Mouse (Mus musculus) embryo, embryonic 11.5 days (tissue): ENCODE results near the gene Dohh.

Source experiments
- DNase-seq: peaks from one replicate; pipeline ENCODE4 v3.0.0-alpha.2; 2012; ENCODE audit warnings: low read depth, low spot score

Dohh gene

DNA sequence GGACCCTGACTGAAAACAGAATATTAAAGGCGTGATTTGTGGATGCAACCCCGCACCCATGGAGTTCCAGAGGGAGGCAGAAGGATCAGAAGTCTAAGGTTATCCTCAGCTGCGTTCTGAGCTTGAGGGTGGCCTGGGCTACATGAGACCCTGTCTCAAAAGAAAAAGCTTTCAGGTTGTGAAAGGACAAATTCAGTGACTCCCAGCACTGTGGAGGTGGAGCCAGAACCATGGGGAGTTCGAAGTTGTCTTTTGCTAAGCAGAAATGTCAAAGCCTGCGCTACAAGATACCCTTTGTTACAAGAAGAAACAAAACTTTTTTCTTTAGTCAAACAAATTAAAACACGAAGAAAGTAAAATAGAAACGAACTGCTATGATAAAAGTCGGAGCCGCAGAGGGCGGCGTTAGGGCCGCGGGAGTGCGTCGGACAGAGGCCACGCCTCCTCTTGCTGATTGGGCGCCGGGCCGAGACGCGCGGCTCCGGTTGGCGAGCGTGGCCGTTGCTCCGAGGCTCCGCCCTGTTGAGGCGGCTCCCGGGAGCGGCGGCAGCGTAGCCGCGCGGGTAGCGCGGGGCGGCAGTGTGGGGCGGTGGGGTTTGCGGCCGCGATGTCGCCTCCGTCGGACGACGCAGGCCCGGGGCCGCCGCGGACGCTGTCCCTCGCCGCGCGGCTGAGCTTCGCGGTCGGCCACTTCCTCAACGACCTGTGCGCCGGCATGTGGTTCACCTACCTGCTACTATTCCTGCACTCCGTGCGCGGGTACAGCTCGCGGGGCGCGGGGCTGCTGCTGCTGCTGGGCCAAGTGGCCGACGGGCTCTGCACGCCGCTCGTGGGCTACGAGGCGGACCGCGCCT lies 27.0 kb upstream of the Dohh start, which contains the start of gene Mfsd12:
Gene Mfsd12, plus strand, starts transcription at position 501 of the 854 bp plus-strand sequence.
- DNase-seq = peak; percentile 80

DNA sequence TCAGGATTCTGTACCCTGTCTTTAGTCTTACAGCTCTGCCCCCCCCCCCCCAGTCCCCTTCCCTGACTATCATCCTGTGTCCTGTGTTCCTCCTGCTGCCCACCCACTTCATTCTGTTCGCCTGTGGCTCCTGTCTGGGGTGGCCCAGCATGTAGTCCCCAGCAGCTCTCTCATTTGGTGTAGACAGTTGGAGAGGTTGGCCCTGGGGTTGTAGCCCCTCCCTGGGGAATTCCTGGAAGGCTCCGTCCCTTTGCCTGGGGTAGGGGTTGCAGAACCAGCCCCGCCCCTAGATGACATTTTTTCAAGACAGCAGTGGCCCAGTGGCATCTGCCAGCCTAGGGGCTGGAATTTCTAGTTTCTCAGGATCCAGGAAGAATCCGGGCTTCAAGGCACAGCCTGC lies 26.0 kb upstream of the Dohh start:
- DNase-seq = no peak

DNA sequence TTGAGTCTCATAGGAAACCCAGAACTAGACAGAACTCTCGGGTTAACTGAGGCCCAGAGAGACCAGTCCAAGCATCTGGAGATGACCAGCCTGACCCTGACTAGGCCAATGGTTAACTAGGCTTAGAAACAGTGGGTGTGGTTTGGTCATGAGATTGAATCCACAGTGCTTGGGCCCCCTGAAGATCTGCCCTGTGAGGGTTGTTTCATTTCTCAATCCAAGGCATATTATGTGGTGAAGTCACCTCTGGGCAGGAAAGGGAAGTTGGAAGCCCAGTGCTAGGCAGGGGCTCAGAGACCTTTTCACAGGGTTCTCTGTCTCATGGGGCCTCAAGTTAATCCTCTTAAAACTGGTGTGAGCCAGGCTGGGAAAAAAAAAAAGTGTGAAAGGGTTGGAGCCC lies 25.4 kb upstream of the Dohh start:
- DNase-seq = no peak

DNA sequence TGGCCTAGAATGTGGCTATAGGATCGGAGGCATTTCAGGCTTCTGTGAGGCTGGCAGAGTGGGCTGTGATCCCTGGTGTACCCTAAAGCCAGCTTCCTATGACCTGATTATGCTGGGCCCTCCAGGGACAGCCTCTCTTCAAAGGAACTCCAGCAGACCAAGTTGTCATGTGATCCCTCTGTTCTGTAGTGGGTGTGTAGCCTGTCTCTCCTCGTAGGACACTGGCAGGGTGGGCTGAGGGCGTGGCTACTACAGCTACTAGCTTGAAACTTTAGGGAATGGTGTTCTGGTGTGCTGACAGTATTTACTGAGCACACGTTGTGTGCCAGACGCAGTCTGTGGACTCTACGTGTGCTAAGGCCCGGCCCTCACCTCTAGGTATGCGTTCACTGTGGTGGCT lies 23.5 kb upstream of the Dohh start:
- DNase-seq = no peak

DNA sequence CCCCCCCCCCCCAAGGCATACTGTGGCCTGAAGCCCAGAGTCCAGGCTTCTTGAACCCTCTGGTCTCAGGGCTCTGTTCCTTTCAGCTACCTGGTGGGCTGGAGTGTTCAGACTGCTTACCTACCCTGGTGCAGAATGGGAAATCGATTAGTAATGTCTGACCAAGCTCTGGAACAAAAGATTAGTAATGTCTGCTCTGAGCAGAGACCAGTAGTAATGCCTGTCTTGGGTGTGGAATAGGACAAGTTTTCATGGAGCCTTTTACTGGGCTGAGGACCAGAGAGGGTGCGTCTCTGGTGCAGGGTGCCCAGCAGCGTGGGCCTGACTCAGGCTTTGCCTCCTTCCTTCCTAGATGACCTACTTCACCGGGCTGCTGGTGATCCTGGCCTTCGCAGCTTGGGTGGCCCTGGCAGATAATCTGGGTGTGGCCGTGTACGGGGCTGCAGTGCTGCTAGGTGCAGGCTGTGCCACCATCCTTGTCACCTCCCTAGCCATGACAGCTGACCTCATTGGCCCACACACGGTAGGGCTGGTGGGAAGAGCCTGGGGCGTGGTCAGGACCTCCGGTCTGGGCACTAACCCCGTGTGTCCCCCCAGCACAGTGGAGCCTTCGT lies 21.8 kb upstream of the Dohh start:
- no peak for DNase-seq

DNA sequence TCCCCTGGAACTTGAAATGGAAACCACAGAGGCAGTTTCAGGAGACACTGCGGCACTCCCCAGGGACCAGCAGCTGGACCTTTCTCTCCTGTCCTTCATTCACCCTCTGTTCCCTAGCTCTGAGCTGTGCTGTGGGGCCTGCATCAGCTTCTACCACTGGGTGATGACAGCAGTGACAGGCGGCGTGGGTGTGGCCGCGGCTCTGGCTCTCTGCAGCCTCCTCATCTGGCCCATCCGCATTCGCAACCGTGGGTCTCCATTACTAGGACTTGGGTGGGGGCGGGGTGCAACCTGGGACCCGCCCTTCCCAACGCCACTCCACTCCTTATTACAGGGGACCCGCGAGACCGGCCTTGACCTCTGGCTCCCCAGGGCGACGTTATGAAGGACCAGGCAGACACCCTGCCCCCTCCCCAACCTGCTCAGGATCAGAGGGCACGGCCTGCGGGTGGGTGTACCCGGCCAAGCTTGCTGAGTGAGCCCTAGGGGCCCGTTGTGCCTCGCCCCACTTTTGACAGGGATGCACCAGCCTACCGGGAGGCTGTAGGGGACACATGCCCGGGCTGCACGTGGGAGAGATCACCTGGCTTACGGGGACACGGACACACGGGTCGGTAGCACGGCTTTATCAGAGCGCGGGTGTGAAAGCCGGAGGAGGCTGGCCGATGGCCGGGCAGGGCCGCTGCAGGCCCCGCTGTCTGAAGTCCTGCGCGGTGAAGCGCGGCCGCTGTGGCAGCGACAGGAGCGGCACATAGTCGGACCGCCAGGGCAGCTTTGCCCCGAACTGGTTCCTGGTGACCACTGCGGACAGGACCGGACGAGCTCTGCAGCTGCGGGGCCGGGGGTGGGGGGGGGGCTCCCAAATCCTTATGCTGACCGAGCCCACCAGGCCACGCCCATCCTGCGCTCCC lies 20.5 kb upstream of the Dohh start:
- DNase-seq = no peak

DNA sequence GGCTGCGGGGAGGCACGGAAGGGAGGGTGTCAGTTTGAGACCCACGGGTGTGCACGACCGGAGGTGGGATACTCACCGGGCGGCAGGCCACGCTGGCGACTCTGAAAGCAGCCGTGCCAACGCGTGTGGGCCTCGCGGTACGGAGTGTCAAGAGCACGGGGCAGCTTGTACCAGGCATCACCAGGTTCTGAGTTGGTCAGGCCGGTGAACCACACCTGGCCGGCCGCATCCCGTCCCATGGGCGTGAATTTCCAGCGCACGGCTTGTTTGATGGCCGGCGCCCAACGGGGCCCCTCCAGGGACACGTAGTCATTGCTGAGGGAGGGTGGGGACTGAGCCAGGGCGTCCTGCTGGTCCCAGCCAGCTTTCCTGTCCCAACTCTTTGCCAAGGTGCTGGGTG lies 19.6 kb upstream of the Dohh start:
- DNase-seq = no peak

DNA sequence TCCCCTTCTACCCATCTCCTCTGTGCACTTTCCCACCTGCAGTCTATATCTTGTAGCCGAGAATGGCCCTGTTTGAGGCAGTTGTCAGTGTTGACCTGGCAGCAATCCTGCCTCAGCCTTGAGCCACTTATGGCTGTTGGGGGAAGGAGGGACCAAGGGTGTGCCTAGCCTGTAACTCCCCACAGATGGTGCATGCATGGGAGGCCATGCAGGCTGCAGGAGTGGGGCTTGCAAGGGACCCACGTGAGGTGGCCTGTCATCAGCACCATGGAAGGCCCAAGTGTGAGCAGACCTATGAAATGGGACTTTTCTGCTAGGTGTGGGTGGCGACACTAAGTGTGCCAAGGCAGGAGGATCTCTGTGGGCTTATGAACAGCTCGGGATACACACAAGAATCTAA lies 19.2 kb upstream of the Dohh start:
- DNase-seq = no peak

DNA sequence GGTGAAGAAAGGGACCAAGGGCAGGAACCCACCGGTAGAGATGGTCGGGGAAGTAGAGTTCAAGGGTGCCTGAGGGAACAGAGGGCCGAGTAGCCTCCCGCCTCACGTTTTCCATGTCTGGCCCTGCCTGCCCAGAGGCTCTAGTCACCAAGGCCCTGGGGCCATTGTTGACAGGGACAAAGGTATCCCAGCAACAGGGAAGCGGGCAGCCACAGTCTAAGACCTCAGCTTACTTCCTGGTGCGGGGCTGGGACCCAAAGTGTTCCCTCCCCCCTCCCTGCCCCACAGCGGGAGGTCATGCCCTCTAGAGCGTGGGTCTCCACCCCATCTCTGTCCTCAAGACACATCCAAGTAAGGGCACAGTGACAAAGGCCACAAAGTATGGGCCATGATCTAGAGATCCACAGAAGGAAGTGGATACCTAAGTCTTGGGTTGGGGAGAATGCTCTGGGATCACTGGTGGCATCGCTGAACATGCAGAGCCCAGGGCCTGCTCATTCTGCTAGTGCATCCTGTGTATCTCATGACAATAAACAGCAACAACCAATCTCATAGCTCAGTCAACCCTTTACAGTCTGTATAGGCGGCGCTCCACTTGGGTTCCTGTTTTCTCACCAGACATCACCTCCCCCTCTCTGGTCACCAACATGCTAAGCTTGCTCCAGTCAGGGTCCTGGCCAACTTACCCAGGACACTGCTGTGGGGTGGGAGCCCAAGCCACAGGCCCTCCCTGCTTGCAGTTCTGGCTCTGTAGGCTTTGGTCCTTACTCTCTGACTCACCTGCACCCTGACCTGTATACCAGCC lies 18.4 kb upstream of the Dohh start, which contains the start of gene 4930404N11Rik:
Gene 4930404N11Rik, minus strand, starts transcription at position 145 of the 805 bp plus-strand sequence.
- DNase-seq = no peak

DNA sequence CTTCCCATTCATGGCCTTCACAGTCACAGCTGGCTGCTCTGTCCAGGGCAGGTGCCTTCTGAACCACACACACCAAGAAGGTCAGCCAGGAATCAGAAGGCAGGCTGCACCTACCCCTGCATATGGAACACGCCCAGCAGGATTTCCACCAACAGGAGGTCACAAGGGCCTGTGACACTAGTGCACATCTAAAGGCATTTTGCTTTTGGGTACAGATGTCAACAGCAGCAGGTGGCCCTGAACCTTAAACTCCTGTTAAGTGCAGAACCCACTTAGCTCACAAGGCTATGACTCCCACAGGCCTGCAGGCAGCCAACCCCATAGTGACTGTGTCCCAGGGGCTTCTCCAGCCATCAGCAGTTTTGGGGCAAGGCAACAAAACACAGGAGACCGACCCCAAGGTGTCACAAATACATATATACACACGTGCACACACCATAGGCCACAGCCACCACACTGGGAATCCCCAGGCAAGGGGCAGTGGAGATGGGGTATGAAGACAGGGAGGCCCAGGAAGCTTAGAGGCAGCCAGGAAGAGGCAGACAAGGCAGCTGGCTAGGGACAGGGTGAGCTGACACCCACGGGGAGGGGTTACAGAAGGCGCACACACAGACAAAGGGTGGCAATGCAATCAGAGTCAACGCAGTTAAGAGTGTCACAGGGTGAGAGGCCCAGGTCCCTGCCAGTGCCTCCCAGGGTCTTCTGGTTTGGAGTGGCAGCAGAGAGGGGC lies 17.6 kb upstream of the Dohh start:
- DNase-seq = no peak

DNA sequence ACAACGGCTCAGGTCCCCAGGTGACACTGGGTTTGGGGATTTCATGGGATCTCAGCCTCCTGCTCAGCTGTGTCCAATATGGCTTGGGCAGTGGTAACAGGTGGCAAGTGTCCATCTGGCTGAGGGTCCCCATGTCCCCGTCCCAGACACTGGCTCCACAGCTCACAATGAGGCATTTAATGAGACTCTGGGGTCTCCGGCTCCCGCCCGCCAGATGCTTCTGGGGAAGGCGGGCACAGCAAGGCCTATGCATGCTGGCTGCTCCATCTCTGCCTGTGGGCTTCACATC lies 17.1 kb upstream of the Dohh start:
- DNase-seq = no peak

DNA sequence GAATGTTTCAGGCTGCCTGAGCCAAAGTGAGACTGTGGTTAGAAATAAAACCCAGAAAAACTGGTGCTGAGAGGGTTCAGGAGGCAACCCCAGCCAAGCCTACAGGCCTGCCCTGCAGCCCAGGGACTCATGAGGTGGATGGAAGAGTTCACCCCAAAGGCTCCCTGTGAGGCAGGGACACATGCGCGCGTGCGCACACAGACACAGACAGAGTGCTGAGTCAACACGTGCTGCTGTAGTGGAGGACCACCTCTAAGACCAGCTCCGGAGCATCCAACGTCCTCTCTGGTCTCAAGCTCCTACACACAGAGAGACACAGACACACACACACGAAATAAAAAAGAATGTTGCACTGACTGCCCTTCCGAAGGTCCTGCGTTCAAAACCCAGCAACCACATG lies 8.9 kb upstream of the Dohh start:
- no peak for DNase-seq

DNA sequence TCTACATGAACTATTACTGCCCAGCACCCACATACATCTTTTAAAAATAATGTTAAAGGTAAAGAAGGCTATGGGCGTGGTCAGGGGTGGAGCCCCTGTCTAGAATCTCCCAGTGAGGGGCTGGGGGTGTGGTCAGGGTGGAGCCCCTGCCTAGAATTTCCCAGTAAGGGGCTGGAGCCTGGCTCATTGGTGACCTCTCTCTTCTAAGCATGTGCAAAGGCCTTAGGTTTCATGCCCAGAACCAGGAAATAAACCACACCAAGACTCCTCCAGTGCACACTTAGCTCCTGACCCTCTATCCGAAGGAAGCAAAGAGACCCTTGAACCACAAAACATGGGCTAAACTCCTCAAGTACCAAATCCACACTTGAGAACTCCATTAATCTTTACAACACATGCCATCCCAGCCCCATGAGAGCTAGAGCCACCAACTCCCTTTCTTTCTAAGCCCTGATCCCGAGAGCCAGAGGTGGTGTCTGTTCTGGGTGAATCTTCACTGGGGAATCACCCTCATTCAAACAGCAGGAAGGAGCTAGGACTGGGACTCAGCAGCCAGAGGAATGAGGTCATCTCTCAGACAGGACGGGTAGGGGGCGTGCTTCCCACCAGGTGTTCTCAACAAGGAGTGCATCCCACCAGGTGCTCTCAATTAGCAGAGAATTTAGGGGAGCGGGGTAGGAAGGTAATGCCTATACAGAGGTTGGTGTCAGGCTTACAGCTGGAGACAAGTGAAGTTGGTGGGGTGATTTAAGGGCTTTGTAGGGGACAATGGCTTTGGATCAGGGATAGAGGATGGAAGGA lies 7.5 kb upstream of the Dohh start:
- DNase-seq = no peak

DNA sequence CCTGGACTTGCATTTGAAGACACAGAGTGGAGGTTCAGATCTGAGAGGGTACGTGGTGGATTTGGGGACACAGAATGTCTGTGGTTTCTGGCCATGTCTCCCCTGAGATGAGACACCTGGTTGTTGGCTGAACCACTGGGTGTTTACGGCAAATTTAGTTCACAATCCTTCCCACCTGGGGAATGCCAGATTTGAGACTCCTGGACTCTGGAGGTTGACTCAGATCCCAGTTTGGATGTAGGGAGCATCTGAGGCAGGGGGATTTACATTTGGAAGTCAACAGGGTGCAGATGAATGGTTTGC lies 6.9 kb upstream of the Dohh start:
- DNase-seq = no peak

DNA sequence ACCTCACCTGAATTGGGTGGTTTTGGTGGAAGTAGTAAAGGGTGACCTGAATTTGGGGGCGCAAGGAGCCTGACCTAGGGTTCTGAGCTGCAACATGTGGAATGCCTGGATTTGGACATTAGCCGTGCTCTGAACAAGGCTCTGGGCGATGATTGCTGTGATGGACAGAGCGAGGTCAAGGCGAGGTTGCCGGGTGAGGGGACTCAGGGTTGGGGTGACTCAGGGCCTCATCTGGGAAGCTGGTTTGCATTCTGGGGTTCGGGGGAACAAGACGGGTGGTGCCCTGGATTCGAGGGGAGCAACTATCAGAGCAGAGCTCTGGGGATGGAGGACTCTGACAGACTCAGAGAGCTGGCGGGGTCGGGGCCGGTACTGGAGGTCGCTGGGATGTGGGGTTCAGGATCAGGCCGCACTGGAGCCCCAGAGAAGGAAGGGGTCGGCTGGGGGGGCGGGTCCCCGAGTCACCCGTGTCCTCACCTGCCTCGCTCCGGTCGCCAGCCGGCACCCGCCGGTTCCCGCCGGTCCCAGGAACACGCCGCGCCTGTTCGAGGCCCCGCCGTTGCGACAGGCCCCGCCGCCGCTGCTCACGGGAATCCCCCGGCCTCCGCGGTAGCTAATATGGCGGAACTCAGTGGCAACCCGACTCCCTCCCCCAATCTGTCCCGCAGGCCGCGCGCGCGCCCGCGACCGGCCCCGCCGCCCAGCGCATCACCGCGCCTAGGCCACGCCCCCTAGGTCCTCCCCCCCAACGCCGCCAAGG lies 6.3 kb upstream of the Dohh start, which contains the start of gene Fzr1:
Gene Fzr1, minus strand, starts transcription at position 724 of the 760 bp plus-strand sequence.
- no peak for DNase-seq

DNA sequence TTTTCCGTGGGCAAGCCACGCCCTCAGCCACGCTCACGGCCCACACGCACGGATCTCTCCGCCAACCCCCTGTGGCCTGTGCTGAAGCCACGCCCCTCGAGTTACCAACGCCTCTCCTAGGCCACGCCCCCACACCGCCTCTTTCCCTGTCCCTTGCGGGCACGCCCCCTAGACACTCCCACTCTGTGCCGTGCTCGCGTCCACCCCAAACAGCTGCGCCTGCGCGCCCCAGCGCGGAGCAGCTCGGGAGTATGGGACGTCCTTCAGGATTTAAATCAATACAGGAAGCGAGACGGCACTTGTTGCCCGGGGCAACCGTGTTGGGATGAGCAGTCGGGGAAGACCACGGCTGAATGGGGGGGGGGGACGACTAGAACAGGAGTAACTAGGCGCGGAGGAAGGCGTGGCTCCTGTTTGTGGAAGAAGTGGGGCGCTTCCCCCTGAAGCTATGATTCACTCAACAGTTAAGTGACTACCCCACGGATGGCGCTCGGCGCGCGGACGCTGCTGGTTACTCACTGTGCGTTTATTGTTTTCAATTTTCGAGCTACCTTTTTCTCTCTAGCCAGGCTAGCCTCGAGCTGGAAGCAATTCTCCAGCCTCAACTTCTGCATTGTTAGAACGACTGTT lies 5.6 kb upstream of the Dohh start:
- peak; percentile 100 for DNase-seq

DNA sequence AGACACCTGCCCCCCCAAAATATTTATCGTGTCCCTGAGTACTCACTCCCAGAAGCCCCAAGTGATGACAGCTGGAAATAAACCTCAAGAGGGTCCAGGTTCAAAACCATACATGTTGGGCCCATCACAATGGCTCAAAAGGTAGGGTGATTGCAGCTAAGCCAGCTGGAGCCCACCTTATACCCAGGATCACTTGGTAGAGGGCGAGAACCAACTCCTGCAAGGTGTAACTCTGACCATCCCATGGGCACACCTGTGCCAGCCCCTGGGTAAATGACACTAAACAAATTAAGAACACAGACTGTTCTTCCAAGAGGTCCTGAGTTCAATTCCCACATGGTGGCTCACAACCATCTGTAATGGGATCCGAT lies 5.1 kb upstream of the Dohh start:
- no peak for DNase-seq

DNA sequence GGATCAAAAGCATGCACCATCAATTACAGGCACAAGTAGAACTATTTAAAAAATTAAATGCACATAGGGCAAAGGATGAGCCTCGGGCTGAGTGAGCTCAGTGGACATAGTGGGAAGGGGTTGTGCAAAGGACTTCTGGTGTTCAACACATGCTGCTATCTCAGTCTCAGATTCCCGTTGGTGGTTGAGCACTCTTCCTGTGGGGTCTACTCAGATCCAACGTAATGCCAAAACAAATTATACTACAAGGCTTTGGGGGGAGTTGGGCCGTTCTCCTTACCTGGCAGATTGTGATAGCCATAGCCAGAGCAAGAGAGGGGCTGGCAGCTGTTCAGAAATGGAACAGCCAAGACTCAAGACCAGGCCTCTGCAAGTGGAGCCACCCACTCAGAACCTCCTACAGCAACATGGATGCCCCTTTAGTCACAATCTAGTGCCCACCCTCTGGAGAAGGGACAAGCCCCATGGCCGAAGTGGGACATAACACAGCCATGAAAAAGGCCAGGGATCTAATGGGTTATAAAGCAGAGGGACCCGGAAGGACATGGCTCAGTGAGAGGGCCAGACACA lies 4.3 kb upstream of the Dohh start:
- no peak for DNase-seq

DNA sequence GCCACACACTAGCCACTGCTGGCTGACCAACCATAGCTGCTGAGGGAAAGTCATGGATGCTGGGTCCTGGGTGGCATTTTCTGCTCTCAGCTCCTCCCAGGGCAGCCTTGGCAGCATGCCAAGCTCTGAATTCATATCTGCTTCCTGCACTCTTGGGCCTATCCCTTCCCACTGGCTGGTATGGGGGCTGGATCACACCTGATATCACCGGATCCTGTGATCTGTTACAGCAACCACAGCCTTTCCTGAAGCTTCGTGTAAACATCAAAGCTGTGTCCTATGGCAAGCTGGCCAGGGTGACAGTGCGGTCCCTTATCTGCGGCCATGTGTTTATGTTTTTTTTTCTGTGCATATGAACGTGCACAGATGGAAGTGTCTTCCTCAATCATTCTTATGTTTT lies 2.2 kb upstream of the Dohh start:
- no peak for DNase-seq
